Mouse (Mus musculus) brain, embryonic 14.5 days (tissue): ENCODE data around the gene Thsd7a.

ENCODE experiments used
- CTCF ChIP-seq: fragments of 200-500 bp; IDR thresholded peaks from 2 replicates; pipeline ENCODE4 v1.5.1; 2012; ENCODE audit warnings: inconsistent platforms, mild to moderate bottlenecking, moderate library complexity, borderline replicate concordance; ENCODE audit not compliant: insufficient read depth, insufficient read length; ENCODE audit errors: extremely low read depth
- POLR2A ChIP-seq: fragments of 200-500 bp; IDR thresholded peaks from 2 replicates; pipeline ENCODE4 v1.6.1; 2012; ENCODE audit warnings: mild to moderate bottlenecking, inconsistent platforms, borderline replicate concordance; ENCODE audit not compliant: poor library complexity, insufficient read depth, insufficient read length, severe bottlenecking; ENCODE audit errors: extremely low read depth

- TF ChIP-seq CTCF (no peak), POLR2A (no peak)
Observed at GRCm38 (mm10) chr6:12488882-12489281, 260.3 kb downstream of the Thsd7a start.
